In the genomic region with DNA sequence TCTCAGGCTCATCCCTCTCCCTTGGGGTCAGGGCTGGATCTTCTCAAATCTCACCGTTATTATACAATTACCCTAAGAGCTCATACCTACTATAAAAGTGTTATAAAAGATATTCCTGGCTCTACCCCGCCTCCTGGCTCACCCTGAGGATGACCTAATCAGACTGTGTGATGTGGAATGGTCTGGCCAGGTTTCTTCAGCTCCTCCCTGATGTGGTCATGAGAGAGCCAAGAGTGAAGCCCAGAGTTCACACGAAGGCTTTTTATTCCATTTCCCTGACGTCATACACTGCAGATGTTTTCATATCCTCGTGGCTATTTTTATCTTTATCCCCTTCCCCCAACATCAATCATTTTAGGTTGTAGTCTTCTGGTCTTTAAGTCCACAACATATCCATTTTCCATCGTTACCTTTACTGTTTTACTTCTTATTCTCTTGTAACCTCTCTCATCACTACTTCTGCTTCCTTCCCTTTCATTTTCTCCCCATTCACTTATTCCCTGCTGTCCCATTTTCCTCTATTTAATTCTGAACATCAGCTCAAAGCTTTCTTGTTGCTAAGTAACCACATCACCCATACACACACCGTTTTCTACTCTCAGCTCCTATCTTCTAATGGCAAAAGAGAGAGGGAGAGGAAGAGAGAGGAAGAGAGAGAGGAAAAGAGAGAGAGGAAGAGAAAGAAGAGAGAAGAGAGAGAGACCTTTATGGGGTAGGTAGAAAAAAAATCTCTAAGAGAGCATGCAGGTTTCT, we compare ENCODE assay signal across 10 mouse cellular contexts. TPM values are rescaled to one million over a fixed set of nuclear protein-coding genes. Genes with fewer than 3 reads are reported as not detected.
DNase-seq lines count a peak whose midpoint lies in the region; ATAC-seq lines count a peak whose summit lies in the region.
"Had no signal": no experiment of that assay in that cellular context is flagged by ENCODE, and none has a peak within 500 bp of the region (broad histone marks: within the 10 kb centered on the region; RNA-seq: fewer than 3 reads in every experiment).

No protein-coding gene starts in this region.

- H3K4me2 ChIP-seq in forebrain, embryonic 14.5 days (ENCODE audit: low read length), result no peak overlapping the region
- H3K4me2 ChIP-seq in forebrain, embryonic 11.5 days (ENCODE audit: low read depth, low read length, severe bottlenecking), result no peak overlapping the region
- H3K4me2 ChIP-seq in midbrain, embryonic 16.5 days (ENCODE audit: low read length), result no peak overlapping the region
- no peak overlapping the region for H3K4me2 ChIP-seq in midbrain, embryonic 14.5 days (ENCODE audit: low read length)
- H3K4me2 ChIP-seq in heart, embryonic 16.5 days (ENCODE audit: low read depth, low read length), result no peak overlapping the region
- H3K4me2 ChIP-seq: embryonic facial prominence, embryonic 15.5 days; hindbrain, embryonic 14.5 days had no signal

- no peak overlapping the region for H3K9ac ChIP-seq in forebrain, embryonic 14.5 days (ENCODE audit: low read length)
- H3K9ac ChIP-seq in forebrain, embryonic 11.5 days (ENCODE audit: low read length), result no peak overlapping the region
- H3K9ac ChIP-seq in midbrain, embryonic 16.5 days (ENCODE audit: low read depth, low read length), result no peak overlapping the region
- no peak overlapping the region for H3K9ac ChIP-seq in midbrain, embryonic 14.5 days (replicated peaks; ENCODE audit: low read length)
- no peak overlapping the region for H3K9ac ChIP-seq in heart, embryonic 16.5 days (ENCODE audit: low read length)
- H3K9ac ChIP-seq: embryonic facial prominence, embryonic 15.5 days; hindbrain, embryonic 14.5 days had no signal

- H3K4me1 ChIP-seq in forebrain, embryonic 14.5 days (ENCODE audit: control insufficient read depth, insufficient read depth, low read length), result peaks cover 14% of the 10 kb centered on the region
- no peaks in the 10 kb centered on the region for H3K4me1 ChIP-seq in forebrain, embryonic 11.5 days (replicated peaks; ENCODE audit: control insufficient read depth, insufficient read depth, low read length)
- H3K4me1 ChIP-seq in midbrain, embryonic 16.5 days (ENCODE audit: control insufficient read depth, insufficient read depth, low read length), result peaks cover 16% of the 10 kb centered on the region
- 0 out of 2 replicates have a peak, but pooled peaks cover 3% of the 10 kb centered on the region for H3K4me1 ChIP-seq in midbrain, embryonic 14.5 days (ENCODE audit: control insufficient read depth, insufficient read depth, low read length)
- H3K4me1 ChIP-seq in heart, embryonic 16.5 days (ENCODE audit: control insufficient read depth, insufficient read depth, low read length), result peaks cover 21% of the 10 kb centered on the region

- 58% methylated on average over 7 of the region's 7 CpGs for WGBS in forebrain, embryonic 14.5 days
- 72% methylated on average over 7 of the region's 7 CpGs for WGBS in forebrain, embryonic 11.5 days
- 59% methylated on average over 7 of the region's 7 CpGs for WGBS in midbrain, embryonic 16.5 days
- WGBS in midbrain, embryonic 14.5 days, result 70% methylated on average over 7 of the region's 7 CpGs
- 30% methylated on average over 7 of the region's 7 CpGs for WGBS in heart, embryonic 16.5 days

- no peaks in the 10 kb centered on the region for H3K9me3 ChIP-seq in forebrain, embryonic 14.5 days (replicated peaks; ENCODE audit: control insufficient read depth, low read length)
- H3K9me3 ChIP-seq in forebrain, embryonic 11.5 days (ENCODE audit: control insufficient read depth, low read length), result no peaks in the 10 kb centered on the region
- H3K9me3 ChIP-seq in midbrain, embryonic 16.5 days (replicated peaks; ENCODE audit: control insufficient read depth, low read length, poor library complexity, severe bottlenecking), result no peaks in the 10 kb centered on the region
- H3K9me3 ChIP-seq in midbrain, embryonic 14.5 days (ENCODE audit: control insufficient read depth, low read length), result no peaks in the 10 kb centered on the region
- no peaks in the 10 kb centered on the region; the same call in 1 of the 2 replicates for H3K9me3 ChIP-seq in heart, embryonic 16.5 days (replicated peaks; ENCODE audit: control insufficient read depth, low read length)
- H3K9me3 ChIP-seq: embryonic facial prominence, embryonic 15.5 days had no signal

- H3K27me3 ChIP-seq in forebrain, embryonic 14.5 days (replicated peaks; ENCODE audit: control insufficient read depth, insufficient read depth, low read length), result no peaks in the 10 kb centered on the region
- H3K27me3 ChIP-seq in forebrain, embryonic 11.5 days (ENCODE audit: control insufficient read depth, insufficient read depth, low read length), result no peaks in the 10 kb centered on the region
- H3K27me3 ChIP-seq in midbrain, embryonic 16.5 days (ENCODE audit: control insufficient read depth, insufficient read depth, low read depth, low read length), result no peaks in the 10 kb centered on the region
- no peaks in the 10 kb centered on the region for H3K27me3 ChIP-seq in midbrain, embryonic 14.5 days (ENCODE audit: control insufficient read depth, insufficient read depth, low read length)
- H3K27me3 ChIP-seq in heart, embryonic 16.5 days (ENCODE audit: control insufficient read depth, insufficient read depth, low read length), result no peaks in the 10 kb centered on the region
- H3K27me3 ChIP-seq: embryonic facial prominence, embryonic 15.5 days had no signal

- H3K36me3 ChIP-seq in forebrain, embryonic 14.5 days (ENCODE audit: control insufficient read depth, insufficient read depth, low read length), result no peaks in the 10 kb centered on the region
- no peaks in the 10 kb centered on the region for H3K36me3 ChIP-seq in forebrain, embryonic 11.5 days (ENCODE audit: control insufficient read depth, insufficient read depth, low read length)
- no peaks in the 10 kb centered on the region for H3K36me3 ChIP-seq in midbrain, embryonic 16.5 days (ENCODE audit: control insufficient read depth, insufficient read depth, low read length)
- no peaks in the 10 kb centered on the region for H3K36me3 ChIP-seq in midbrain, embryonic 14.5 days (ENCODE audit: control insufficient read depth, insufficient read depth, low read length)
- no peaks in the 10 kb centered on the region for H3K36me3 ChIP-seq in heart, embryonic 16.5 days (ENCODE audit: control insufficient read depth, insufficient read depth)
- H3K36me3 ChIP-seq: embryonic facial prominence, embryonic 15.5 days had no signal

- H3K27ac ChIP-seq in forebrain, embryonic 14.5 days (ENCODE audit: low read depth, low read length), result peak overlapping the region; percentile 70; the same call in 1 of the 2 replicates
- H3K27ac ChIP-seq in forebrain, embryonic 11.5 days (ENCODE audit: low read depth, low read length), result no peak overlapping the region
- H3K27ac ChIP-seq in midbrain, embryonic 16.5 days (ENCODE audit: low read length), result peak overlapping the region; percentile 57
- no peak overlapping the region for H3K27ac ChIP-seq in midbrain, embryonic 14.5 days (replicated peaks; ENCODE audit: low read depth, low read length)
- peak overlapping the region; percentile 39; the same call in 1 of the 2 replicates for H3K27ac ChIP-seq in heart, embryonic 16.5 days (ENCODE audit: low read length)
- H3K27ac ChIP-seq: embryonic facial prominence, embryonic 15.5 days; hindbrain, embryonic 14.5 days had no signal

- DNase-seq in forebrain, embryonic 14.5 days (ENCODE audit: low spot score), result peak; percentile 28
- no peak for DNase-seq in forebrain, embryonic 11.5 days (ENCODE audit: low spot score)
- no peak for DNase-seq in midbrain, embryonic 14.5 days
- peak; percentile 76 for DNase-seq in skeletal muscle tissue, adult 2 months (ENCODE audit: low read depth, low spot score)
- DNase-seq in cerebellum, postnatal 10 days, result no peak
- no peak for DNase-seq in thymus, postnatal 14 days

- H3K4me3 ChIP-seq in forebrain, embryonic 14.5 days (ENCODE audit: low read depth, low read length), result no peak overlapping the region
- H3K4me3 ChIP-seq in forebrain, embryonic 11.5 days (ENCODE audit: low read depth, low read length), result no peak overlapping the region
- H3K4me3 ChIP-seq in midbrain, embryonic 16.5 days (ENCODE audit: low read depth, low read length), result no peak overlapping the region
- no peak overlapping the region for H3K4me3 ChIP-seq in midbrain, embryonic 14.5 days (replicated peaks; ENCODE audit: low read depth, low read length)
- H3K4me3 ChIP-seq in heart, embryonic 16.5 days (ENCODE audit: low read length), result no peak overlapping the region
- H3K4me3 ChIP-seq: embryonic facial prominence, embryonic 15.5 days had no signal

- no peak for ATAC-seq in forebrain, embryonic 14.5 days
- ATAC-seq in forebrain, embryonic 11.5 days (replicated peaks; ENCODE audit: low FRiP score), result no peak
- peak; percentile 71 for ATAC-seq in midbrain, embryonic 16.5 days
- no peak for ATAC-seq in midbrain, embryonic 14.5 days (ENCODE audit: low FRiP score, low TSS enrichment)
- ATAC-seq in heart, embryonic 16.5 days (replicated peaks; ENCODE audit: extremely low read depth, insufficient read depth, low FRiP score), result peak; percentile 78; the same call in 1 of the 2 replicates

RNA-seq across cellular contexts. Expression of gene Cep85l, which starts 49.1 kb away (rescaled TPM):
- 10.3 and 12.2 TPM in 2 replicates for polyA plus RNA-seq in forebrain, embryonic 14.5 days (2014; fragmentation: Nextera tagmentation; extraction: Ambion mirVana)
- polyA plus RNA-seq in forebrain, embryonic 11.5 days (2014; fragmentation: Nextera tagmentation; extraction: Ambion mirVana), result 4.8 and 5.5 TPM in 2 replicates
- 3.9 TPM in 2 replicates for polyA plus RNA-seq in midbrain, embryonic 16.5 days (2015; fragmentation: Nextera tagmentation; extraction: Ambion mirVana)
- 8.0 and 8.3 TPM in 2 replicates for polyA plus RNA-seq in midbrain, embryonic 14.5 days (2014; fragmentation: Nextera tagmentation; extraction: Ambion mirVana)
- 4.7 and 5.1 TPM in 2 replicates for polyA plus RNA-seq in heart, embryonic 16.5 days (2015; fragmentation: Nextera tagmentation; extraction: Ambion mirVana)

Comparison
In these comparisons a context has a peak if more than half of its experiments do, and no peak if none do; other contexts are left out.
1. ATAC-seq: peak in midbrain, embryonic 16.5 days (single experiment) and heart, embryonic 16.5 days (single experiment); none in forebrain, embryonic 14.5 days (single experiment), forebrain, embryonic 11.5 days (single experiment) and midbrain, embryonic 14.5 days (single experiment).
2. DNase-seq: peak in forebrain, embryonic 14.5 days (single experiment) and skeletal muscle tissue, adult 2 months (single experiment); none in forebrain, embryonic 11.5 days (single experiment), midbrain, embryonic 14.5 days (single experiment), cerebellum, postnatal 10 days (0 of 2) and thymus, postnatal 14 days (single experiment).
3. H3K27ac ChIP-seq: peak in forebrain, embryonic 14.5 days (single experiment), midbrain, embryonic 16.5 days (single experiment) and heart, embryonic 16.5 days (single experiment); none in forebrain, embryonic 11.5 days (single experiment) and midbrain, embryonic 14.5 days (single experiment).